Comparison of ENCODE assay signal across 9 mouse cellular contexts in the genomic region with DNA sequence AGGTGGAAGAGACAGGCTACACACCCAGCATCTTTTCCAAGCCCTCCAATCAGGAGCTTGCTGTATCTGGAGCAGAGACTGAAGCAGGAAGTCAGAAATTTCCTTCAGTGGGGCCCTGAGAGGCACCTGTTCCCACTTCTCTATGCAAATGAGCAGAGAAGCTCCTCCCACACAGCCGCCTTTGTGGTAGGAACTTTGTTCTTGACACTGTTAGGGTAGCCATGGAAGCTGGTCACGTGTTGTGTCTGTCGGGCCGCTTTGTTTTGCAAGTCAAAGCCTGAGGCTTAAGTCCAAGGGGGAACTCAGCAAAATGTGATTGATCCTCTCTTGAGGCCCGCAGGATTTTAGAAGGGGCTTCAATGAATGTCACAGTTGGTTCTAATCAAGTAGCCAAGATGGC. TPM values are rescaled to one million over a fixed set of nuclear protein-coding genes. Genes with fewer than 3 reads are reported as not detected.
DNase-seq lines count a peak whose midpoint lies in the region; ATAC-seq lines count a peak whose summit lies in the region.
"Had no signal": no experiment of that assay in that cellular context is flagged by ENCODE, and none has a peak within 500 bp of the region (broad histone marks: within the 10 kb centered on the region; RNA-seq: fewer than 3 reads in every experiment).

No protein-coding gene starts in this region.

- H3K36me3 ChIP-seq in intestine, embryonic 15.5 days, result no peaks in the 10 kb centered on the region
- H3K36me3 ChIP-seq: limb, embryonic 12.5 days had no signal

- H3K4me3 ChIP-seq in intestine, embryonic 15.5 days (replicated peaks), result no peak overlapping the region
- H3K4me3 ChIP-seq: limb, embryonic 12.5 days had no signal

- H3K9me3 ChIP-seq in intestine, embryonic 15.5 days, result no peaks in the 10 kb centered on the region
- H3K9me3 ChIP-seq: limb, embryonic 12.5 days had no signal

- H3K4me1 ChIP-seq in intestine, embryonic 15.5 days (replicated peaks), result 0 out of 2 replicates have a peak, but pooled peaks cover 3% of the 10 kb centered on the region

- H3K4me2 ChIP-seq in intestine, embryonic 15.5 days (replicated peaks), result no peak overlapping the region
- H3K4me2 ChIP-seq: limb, embryonic 12.5 days had no signal

- no peak overlapping the region for H3K27ac ChIP-seq in intestine, embryonic 15.5 days
- H3K27ac ChIP-seq: limb, embryonic 12.5 days had no signal

- 39% methylated on average over 5 of the region's 5 CpGs for WGBS in intestine, embryonic 15.5 days

- peak; percentile 13 for DNase-seq in ovary, adult 18-20 months (ENCODE audit: low spot score)
- no peak for DNase-seq in ovary, postnatal 36 days (ENCODE audit: low spot score)
- peak; percentile 73 to 77 for DNase-seq in lung, postnatal 4 days
- peak; percentile 85 for DNase-seq in thymus, postnatal 4 days
- no peak for DNase-seq in cerebellum, adult 9-11 months
- DNase-seq in gastrocnemius, adult 8-10 months (ENCODE audit: low spot score in 2 of 2), result no peak
- no peak for DNase-seq in c-Kit-positive CD71-positive TER-119-positive erythroid progenitor cells, embryonic 14.5 days (ENCODE audit: low spot score)

- no peaks in the 10 kb centered on the region for H3K27me3 ChIP-seq in intestine, embryonic 15.5 days (replicated peaks)
- H3K27me3 ChIP-seq: limb, embryonic 12.5 days had no signal

- H3K9ac ChIP-seq in intestine, embryonic 15.5 days, result no peak overlapping the region
- H3K9ac ChIP-seq: limb, embryonic 12.5 days had no signal

- ATAC-seq in intestine, embryonic 15.5 days, result peak; percentile 71

RNA-seq across cellular contexts. Expression of gene Pptc7, which starts 9.4 kb away (rescaled TPM):
- polyA plus RNA-seq in intestine, embryonic 15.5 days (2015; fragmentation: Nextera tagmentation; extraction: Ambion mirVana), result 10.4 and 11.0 TPM in 2 replicates
- total RNA-seq in gastrocnemius, adult 8-10 months (2022), result 100 to 1,000 TPM in 2 of 4 experiments, 10 to 100 TPM in 2; 91.8 to 110 (median 100.0) TPM

RNA-seq across cellular contexts. Expression of gene Tctn1, which starts 10.5 kb away (rescaled TPM):
- polyA plus RNA-seq in intestine, embryonic 15.5 days (2015; fragmentation: Nextera tagmentation; extraction: Ambion mirVana), result 3.0 and 3.2 TPM in 2 replicates
- 1 to 10 TPM; 1.4 to 2.1 (median 1.7) TPM for total RNA-seq in gastrocnemius, adult 8-10 months (2022)

Comparison
In these comparisons a context has a peak if more than half of its experiments do, and no peak if none do; other contexts are left out.
1. DNase-seq: peak in ovary, adult 18-20 months (single experiment), lung, postnatal 4 days (2 of 2) and thymus, postnatal 4 days (single experiment); none in ovary, postnatal 36 days (single experiment), cerebellum, adult 9-11 months (single experiment), gastrocnemius, adult 8-10 months (0 of 2) and c-Kit-positive CD71-positive TER-119-positive erythroid progenitor cells, embryonic 14.5 days (single experiment).